Mouse (Mus musculus): ENCODE data around the gene Cavin4.
A peak's percentile ranks its signal among the peaks of the same experiment; 100 is the strongest.
"Not testable (repeated sequence)": the region's sequence is repeated elsewhere in the genome, so short reads cannot be mapped to it uniquely, and the experiment has no call there.

The Cavin4 gene

DNA sequence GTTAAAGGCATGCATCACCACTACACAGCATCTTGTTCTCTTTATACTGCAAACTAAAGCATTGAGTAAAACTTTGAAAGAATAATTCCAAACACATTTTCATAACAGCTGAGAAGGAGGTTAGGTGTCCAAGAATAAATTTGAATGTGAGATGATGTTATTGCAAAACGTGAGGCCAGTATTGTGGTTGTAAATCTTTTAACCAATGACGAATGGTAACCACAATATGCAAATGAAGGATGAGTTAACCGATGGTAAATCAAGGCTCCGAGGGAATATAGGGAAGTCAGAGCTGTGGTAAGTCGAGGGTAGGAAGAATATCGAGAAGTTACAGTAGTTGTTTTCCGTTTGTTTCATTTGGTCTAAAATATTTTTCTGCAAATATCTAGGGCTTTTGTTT lies 11.1 kb downstream of the Cavin4 start:
- DNase-seq = no peak

DNA sequence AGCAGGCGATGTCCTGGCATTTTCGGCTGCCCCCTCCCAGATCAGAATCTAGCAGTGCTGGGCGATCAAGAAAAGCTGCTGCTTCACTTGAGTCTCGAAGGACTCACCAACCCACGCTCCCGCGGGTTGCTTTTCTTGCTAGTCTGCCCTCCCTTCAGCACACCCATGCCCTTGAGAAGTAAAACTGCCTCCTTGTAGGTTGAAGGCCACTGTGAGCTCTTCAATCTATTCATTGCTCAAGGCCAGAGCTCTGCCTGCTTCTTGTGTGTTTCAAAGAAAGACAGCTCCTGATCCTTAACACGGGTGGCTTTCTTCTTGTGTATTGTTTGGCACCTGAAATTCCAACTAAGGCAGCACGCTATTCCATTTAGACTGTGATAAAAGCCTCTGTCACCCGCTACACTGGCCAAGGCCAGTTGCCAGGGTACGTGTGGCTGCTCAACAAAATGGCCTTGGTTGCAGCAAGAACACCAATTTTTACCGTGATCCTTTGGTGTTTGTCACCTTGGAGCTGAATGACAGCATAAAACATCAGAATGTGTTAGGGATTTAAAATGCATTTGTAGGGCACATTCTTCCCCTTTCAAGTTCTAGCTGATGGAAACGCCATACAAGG lies 13.4 kb downstream of the Cavin4 start:
- DNase-seq = no peak

DNA sequence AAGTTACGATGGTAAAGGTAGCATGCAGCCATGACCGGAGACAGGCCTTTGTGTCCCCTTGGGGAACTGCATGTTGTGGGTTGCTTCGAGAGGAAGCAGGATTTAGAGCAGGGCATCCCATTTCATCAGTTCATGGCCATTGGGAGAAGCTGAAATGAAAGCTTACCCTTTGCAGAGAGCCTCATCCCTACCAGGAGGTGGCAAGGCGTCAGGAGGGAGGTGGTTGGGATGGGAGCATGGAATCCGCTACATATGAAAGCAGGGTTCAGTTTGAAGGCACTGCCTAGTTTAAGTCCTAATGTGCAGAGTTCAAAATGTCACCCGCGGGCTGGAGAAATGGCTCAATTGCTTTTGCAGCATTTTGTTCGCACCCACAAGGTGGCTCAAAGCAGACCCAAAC lies 14.0 kb downstream of the Cavin4 start:
- DNase-seq = no peak

DNA sequence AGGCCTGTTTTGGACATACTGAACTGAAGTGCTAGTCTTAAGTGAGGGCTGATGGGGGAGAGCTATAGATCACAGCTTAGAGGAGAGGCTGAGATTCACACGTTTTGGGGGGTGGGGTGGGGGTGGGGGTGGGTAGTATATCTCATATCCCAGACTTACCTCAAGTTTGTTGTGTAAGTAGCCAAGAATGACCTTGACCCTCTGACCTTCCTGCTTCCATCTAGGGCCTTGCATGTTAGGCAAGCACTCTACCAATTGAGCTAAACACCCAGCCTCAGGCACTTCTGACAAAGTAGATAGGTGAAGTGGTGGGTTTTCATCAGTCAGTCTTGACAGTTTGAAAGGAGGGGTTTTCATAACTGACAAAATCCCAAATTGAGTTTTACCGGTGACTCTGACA lies 14.5 kb downstream of the Cavin4 start:
- DNase-seq = no peak

DNA sequence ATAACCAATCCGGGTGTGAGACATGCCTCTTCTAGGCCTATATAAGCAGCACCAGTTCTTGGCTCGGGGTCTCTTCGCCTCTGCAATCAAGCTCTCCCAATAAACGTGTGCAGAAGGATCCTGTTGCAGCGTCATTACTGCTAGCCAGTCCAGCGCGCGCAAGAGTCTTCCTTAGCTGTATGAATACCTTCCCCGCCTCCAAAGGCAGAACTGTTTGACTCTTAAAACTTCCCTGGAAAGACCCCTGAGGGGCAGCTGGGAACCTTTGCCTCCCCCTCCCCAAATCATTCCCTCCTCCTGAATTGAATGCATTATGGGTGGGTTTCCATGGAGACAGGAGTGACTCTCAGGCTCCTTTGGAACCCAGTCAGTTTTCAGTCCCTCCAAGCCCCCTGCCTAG lies 15.5 kb downstream of the Cavin4 start:
- DNase-seq = no peak

DNA sequence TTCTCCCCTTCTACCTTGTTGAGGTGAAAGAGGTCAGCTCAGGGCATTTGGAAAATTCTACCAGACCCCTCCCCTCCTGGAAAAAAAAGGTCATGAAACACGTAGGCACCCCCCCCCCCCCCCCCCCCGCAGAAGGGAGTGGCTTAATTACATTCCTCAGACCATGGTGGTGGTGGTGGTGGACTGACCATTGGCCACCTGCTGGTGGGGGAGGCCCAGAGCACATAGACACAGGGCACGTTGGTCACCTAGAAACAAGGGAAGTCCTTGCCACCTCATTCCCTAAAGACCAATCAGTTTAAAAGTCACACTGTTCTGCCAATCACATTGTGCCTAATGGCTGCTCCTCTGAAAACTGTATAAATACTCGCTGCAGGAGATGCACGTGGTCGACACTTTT lies 16.4 kb downstream of the Cavin4 start:
- DNase-seq = not testable (repeated sequence)

DNA sequence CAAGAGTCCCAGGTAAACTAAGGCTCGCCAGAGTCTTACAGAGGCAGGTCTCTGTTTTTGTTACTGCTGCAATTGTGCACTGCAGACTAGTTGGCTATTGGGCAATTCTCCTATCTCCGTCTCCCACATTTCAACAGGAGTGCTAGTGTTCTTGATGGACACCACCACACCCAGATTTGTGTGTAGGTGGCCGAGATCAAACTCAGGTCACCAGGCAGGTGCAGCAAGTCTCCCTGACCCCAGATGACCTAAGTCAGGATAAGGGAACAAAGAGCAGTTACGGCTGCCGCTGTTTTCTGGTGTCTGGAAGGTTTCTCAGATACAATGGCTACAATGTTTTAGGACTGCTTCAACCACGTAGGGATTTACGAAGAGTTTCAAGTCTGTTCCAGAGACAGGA lies 16.9 kb downstream of the Cavin4 start:
- no peak for DNase-seq

DNA sequence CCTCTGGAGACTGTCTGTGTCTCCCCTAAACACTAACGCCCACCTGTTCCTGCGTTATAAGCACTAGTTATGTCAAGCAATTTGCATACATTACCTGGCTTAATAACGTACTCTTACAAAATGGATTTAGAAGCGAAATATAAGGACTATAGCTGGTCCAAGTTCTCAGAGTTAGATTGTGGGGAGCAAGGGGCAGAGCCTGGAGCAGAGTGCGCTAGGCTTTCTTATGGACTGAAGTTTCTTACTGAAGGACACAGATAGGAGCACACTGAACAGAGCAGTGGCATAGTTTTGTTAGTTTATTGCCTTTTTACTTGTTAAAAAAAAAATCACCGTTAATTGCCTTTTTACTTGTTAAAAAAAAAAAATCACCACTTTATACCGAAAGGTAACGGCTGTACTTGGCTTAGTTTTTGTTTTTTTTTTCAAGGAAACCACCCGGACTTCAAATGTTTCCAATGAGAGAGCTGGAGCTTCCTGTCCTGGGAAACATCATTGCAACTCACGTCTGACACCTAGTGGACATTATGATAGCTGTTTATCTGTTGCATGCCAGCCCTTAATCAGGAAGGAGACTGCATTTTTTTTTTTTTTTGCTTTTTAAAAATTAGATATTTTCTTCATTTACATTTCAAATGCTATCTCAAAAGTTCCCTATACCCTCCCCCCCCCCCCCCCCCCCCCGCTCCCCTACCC lies 17.5 kb downstream of the Cavin4 start:
- peak; percentile 19 for DNase-seq

DNA sequence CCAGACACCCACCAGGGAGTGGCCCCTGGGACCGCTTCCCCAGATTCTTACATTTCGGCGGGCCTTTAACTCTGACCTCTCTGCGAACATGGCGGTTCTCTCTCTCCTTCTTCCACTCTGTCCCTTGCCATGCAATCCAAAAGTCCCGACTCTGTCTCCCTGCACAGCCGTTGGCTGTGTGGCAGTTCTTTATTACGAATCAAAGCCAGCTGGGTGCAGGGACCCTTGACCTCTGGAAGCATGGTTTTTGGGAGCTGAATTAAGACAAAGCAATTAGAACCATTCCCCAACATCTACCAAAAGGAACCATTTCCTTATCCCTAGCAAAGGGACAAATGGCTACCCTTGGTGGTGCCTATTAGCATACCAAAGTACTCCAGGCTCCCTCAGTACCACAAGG lies 19.8 kb downstream of the Cavin4 start:
- DNase-seq = no peak

DNA sequence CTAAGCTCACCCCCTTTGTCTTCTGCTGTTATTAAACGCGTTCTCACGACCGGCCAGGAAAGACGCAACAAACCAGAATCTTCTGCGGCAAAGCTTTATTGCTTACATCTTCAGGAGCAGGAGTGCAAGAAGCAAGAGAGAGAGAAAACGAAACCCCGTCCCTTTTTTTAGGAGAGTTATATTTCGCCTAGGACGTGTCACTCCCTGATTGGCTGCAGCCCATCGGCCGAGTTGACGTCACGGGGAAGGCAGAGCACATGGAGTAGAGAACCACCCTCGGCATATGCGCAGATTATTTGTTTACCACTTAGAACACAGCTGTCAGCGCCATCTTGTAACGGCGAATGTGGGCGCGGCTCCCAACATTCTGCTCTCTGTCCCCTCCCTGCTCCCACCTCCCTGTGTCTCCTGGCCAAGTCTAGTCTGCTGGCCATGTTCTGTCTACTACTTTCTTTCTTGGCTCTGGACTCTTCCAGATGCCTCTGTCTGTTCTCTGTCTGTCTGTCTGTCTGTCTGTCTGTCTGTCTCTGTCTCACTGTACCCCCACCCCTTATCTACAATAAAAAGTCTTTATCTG lies 20.4 kb downstream of the Cavin4 start:
- DNase-seq = peak; percentile 27

DNA sequence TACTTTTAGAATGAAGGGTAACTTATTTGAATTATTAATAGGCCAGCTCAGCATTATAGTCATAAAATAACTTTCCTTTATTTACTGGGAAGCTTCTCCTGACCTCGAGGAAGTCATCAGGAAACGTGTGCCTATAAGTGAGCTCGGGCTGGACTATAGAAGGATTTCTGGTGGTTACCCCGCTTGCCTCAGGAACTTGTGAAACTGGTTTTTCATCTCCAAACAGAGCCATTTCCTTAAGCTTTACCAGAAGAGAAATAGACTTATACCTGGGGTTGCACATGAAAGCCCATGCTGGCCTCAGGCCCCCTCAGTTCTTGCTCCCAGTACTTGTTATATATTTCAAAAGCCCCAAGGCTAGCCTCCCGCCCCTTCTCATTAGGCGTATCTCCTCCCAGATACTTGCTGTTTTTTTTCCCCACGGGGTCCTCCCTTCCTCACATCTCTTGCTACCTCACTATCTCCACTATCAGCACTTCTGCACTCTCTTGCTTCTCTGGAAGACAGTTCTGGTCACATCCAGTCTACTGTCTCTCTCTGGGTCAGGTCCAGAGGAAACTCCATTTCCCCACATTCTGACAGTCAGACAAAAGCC lies 21.4 kb downstream of the Cavin4 start:
- DNase-seq = no peak

DNA sequence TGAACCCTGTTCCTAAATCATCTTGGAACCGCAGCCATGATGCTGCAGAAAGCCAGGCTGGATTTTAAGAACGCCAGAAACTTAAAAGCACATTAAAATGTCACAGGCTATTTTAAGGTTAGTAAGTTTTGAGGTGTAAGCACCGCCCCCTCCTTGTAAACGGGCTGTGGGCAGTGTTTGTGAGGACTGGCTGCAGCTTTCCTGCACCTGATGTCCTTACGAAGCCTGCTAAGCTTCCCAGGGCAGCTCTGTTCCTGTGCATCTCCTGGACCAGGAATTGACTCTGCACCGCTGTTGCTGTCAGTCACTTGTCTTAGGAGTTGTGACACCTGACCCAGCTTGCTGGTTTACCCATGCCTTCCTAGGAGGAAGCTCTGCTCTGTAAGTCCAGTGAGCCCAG lies 24.8 kb downstream of the Cavin4 start:
- no peak for DNase-seq

DNA sequence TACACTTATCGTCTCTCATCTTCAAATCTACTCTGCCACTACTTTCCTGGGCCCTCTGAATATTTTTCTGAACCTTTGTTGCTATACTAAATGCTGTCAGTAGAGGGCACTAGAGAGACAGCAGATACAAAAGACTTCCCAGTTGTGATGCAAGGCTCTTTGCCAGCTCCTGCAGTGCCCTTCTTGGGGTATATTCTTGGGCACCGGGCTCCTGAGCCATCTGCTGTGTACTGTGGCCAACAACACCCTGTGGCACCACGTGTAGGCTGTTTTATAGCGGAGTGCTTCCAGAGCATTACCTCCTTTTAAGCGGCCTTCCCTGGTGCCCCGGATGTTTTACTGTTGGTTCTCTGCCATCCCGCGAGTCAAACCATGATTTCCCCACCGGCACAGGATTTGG lies 27.3 kb downstream of the Cavin4 start:
- DNase-seq = peak; percentile 87

DNA sequence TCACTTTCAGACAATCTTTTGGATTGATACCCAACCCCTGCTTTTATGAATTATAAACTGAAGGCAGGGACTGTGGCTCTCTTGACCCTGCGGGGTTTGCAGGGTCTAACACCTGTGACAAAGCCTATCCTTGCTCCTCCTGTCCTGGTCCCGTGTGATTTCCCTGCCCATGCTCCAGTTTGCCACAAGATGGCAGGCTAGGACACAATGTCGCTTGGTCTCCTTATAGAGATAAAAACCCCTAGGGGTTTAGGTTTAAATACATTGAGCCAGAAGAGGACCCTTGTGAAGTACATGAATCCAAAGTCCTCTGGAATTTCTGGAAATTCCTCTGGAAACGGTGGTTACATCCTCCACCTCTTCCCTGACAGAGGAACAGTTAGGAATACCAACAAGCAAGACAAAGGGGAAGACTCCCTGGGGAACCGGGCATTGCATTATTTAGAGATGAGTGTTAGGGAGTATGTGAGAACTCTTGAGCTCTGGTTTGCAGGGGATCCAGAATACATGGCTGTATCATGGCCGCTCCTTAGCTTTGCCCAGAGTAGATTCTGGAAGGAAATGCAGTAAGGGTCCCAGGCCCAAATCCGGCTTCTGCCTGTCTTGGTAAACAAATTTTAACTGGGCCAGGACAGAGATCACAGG lies 28.6 kb downstream of the Cavin4 start:
- DNase-seq = peak; percentile 21

DNA sequence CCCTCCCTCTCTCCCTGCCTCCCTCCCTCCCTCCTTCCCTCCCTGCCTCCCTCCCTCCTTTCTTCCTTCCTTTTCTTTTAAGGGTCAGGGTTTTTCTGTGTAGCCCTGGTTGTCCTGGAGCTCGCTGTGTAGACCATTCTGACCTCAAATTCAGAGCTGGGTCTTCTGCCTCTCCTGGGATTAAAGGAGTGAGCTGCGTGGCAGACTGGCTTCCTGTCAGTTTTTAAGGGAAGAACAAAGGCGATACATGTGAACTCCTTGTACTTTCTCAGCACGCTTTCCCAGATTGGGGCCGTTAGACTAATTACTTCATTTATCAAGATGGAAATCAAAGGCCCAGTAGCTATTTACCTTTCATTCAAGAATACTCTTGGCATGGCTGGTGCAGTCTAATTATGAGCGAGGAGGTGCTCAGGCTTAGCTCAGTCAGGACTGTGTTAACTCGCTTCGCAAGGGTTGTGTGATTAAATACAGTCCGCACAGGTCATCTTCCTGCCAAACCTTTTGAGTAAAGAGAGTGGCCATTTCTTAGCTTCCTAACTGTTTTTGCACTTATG lies 29.5 kb downstream of the Cavin4 start:
- no peak for DNase-seq

DNA sequence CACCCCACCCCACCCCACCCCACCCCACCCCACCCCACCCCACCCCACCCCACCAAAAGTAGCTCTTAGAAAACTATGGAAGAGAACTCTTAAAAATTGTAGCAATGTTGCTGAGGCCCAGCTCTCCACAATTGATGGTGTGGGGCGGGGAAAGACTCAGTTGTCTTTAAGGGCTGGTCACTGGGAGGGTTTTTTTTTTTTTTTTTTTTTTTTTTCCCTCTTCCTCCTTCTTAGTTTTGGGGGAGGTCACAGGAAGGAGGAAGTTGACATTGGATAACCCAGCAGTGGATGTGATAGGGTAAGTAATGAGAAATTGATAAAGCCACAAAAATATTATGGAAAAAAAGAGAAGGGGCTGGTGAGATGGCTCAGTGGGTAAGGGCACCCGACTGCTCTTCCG lies 33.4 kb downstream of the Cavin4 start:
- DNase-seq = no peak

DNA sequence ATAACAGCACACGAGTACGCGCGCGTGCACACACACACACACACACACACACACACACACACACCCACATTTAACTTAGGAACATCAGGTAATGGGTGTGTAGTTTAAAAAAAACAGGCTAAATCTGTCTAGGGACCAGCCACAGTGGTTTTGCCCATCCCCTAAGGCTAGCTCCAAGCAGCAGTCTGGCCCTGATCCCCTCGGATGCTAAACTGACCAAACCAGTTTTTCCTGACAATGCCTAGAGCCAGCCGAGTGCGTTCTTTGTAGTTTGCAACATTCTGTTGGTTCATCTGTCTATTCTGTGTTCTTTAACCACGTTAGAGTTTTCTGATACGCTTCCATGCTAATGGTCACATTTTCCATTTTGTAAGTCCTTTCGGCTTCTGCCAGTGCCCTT lies 34.0 kb downstream of the Cavin4 start:
- no peak for DNase-seq

DNA sequence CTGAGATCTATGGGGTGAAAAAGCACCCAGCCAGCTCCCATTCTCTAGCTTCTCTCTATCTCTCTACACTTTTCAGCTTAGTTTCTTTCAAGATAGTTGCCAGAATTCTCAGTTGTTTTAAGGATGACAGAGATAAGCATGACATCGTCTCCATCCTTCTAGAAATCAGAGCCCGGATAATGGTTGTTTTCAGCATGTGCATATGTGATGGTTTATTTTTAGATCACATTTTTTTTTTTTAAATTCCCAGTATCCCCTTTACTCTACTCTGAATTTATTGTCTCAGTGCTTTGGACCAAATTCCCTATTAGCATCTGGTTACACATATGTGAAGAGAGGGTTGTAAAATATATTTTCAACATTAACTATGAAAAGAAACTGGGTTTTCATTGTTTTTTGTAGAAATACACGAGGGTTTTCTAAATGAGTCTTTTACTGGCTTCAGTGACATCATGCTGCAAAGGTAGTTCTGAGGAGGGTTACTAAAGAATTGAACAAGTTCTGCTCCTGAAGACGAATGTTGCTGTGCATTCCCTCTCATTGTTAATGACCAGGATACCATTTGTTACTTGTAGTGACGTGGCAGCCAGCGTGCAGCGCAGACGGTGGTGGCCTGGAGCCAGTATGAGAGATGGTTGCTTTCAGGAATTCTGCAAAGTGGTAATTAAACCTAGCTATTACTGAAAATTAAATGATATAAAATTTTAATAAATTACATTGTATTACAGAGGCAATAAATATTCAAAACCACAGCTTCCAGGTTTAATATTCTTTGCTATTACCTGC lies 52.7 kb downstream of the Cavin4 start:
- no peak for DNase-seq

DNA sequence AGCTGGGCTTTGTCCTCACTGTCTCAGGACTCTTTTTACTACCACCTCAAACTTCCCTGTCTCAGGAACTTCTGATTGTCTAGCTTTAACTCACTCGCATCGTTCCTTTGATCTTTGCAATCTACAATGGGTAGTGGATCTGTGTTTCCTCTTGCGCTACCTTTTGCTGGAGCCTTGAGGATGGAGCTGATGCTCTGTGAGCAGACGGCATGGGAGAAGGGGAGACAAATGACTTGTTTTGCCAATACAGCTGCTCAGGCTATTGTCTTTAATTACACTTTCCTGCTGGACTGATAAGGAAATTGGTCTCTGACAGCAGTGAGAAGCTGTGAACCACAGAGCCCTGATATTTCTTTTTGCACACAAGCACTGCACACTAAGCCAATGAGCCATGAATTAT lies 53.5 kb downstream of the Cavin4 start:
- DNase-seq = no peak
